Mouse (Mus musculus): ENCODE measurements around the gene Trmo. TPM values are rescaled to one million over a fixed set of nuclear protein-coding genes. Genes with fewer than 3 reads are reported as not detected.

Gene Trmo
- total and polyA plus RNA-seq, 3 experiments, result 3.5 to 4.1 TPM; not detected in 1

- no peaks in the 10 kb centered on the region for H3K36me3 ChIP-seq (ENCODE audit: control insufficient read depth in 1 of 2, insufficient read depth in 2 of 2, low read length in 2 of 2)
- no peaks in the 10 kb centered on the region for H3K79me2 ChIP-seq (ENCODE audit: control insufficient read depth, insufficient read depth, low read length, poor library complexity)
- H3K4me3 ChIP-seq (ENCODE audit: control insufficient read depth in 1 of 2, insufficient read depth in 1 of 2, low read depth in 2 of 2, low read length in 2 of 2), result no peak overlapping the region
- TF ChIP-seq CHD1 (IDR thresholded peaks at IDR 0.05; ENCODE audit: low read depth, low read length) (no peak), CHD2 (IDR thresholded peaks at IDR 0.05; ENCODE audit: low read length) (no peak), CTCF (IDR thresholded peaks at IDR 0.05 in 2 of 3, conservative IDR thresholded peaks at IDR 0.05 in 1 of 3; ENCODE audit: control insufficient read depth in 1 of 3, insufficient read depth in 1 of 3, low read depth in 2 of 3, low read length in 3 of 3, poor library complexity in 1 of 3, severe bottlenecking in 1 of 3) (no peak), ELF1 (IDR thresholded peaks at IDR 0.05; ENCODE audit: low read depth, low read length) (no peak), SMC3 (IDR thresholded peaks at IDR 0.05; ENCODE audit: low read depth, low read length) (no peak), BHLHE40 (IDR thresholded peaks at IDR 0.05; ENCODE audit: borderline replicate concordance, low read depth, low read length) (no peak), ZNF384 (IDR thresholded peaks at IDR 0.05; ENCODE audit: low read depth, low read length) (no peak), MXI1 (IDR thresholded peaks at IDR 0.05; ENCODE audit: low read depth, low read length) (no peak), GABPA (IDR thresholded peaks at IDR 0.05; ENCODE audit: low read depth, low read length) (no peak), TCF12 (IDR thresholded peaks at IDR 0.05; ENCODE audit: low read depth, low read length) (no peak), JUND (IDR thresholded peaks at IDR 0.05; ENCODE audit: low read depth, low read length) (no peak)
- H3K27ac ChIP-seq (ENCODE audit: control insufficient read depth, low read depth, low read length), result no peak overlapping the region
- no peak overlapping the region for H3K9ac ChIP-seq (ENCODE audit: control insufficient read depth, low read depth, low read length, poor library complexity, severe bottlenecking)
- H3K9me3 ChIP-seq (replicated peaks; ENCODE audit: insufficient read depth, low read length), result no peaks in the 10 kb centered on the region
- H3K4me1 ChIP-seq (ENCODE audit: control insufficient read depth in 1 of 2, insufficient read depth in 2 of 2, low read length in 2 of 2), result no peaks in the 10 kb centered on the region
- peaks cover 6 to 10% of the 10 kb centered on the region in 2 experiments for H3K27me3 ChIP-seq (ENCODE audit: control insufficient read depth in 1 of 2, insufficient read depth in 2 of 2, low read length in 2 of 2)
- DNase-seq (ENCODE audit: low read depth, low spot score), result no peak
Measured at GRCm38 (mm10) chr4:46328906-46329305, 60.3 kb downstream of the Trmo start.

Other genes starting within 250 kb of the Trmo start
- 11.4 and 12.7 TPM in 2 replicates for gene Xpa, start 193.1 kb downstream of the Trmo start, total RNA-seq (2012; rRNA removed)
- gene Xpa, start 193.1 kb downstream of the Trmo start, polyA plus RNA-seq (2012; ENCODE audit: insufficient read depth in 1 of 2, insufficient read length in 2 of 2, low read depth in 1 of 2, low replicate concordance in 2 of 2, missing spikeins in 1 of 2), result 10 to 100 TPM in 1 of 2 experiments, not detected in 1; 24.0 TPM
- 0.04 TPM in 1 of 2 replicates, not detected in the other for gene Foxe1, start 45.8 kb downstream of the Trmo start, total RNA-seq (2012; rRNA removed)
- gene Foxe1, start 45.8 kb downstream of the Trmo start, polyA plus RNA-seq (2012; ENCODE audit: insufficient read depth in 1 of 2, insufficient read length in 2 of 2, low read depth in 1 of 2, low replicate concordance in 2 of 2, missing spikeins in 1 of 2), result not detected
- gene Hemgn, start 24.1 kb upstream of the Trmo start, total RNA-seq (2012; rRNA removed), result 7.4 and 11.8 TPM in 2 replicates
- 10 to 100 TPM in 1 of 2 experiments, not detected in 1; 19.9 TPM for gene Hemgn, start 24.1 kb upstream of the Trmo start, polyA plus RNA-seq (2012; ENCODE audit: insufficient read depth in 1 of 2, insufficient read length in 2 of 2, low read depth in 1 of 2, low replicate concordance in 2 of 2, missing spikeins in 1 of 2)
- 41.1 and 53.7 TPM in 2 replicates for gene Anp32b, start 61.5 kb upstream of the Trmo start, total RNA-seq (2012; rRNA removed)
- 100 to 1,000 TPM in 1 of 2 experiments, not detected in 1; 547 TPM for gene Anp32b, start 61.5 kb upstream of the Trmo start, polyA plus RNA-seq (2012; ENCODE audit: insufficient read depth in 1 of 2, insufficient read length in 2 of 2, low read depth in 1 of 2, low replicate concordance in 2 of 2, missing spikeins in 1 of 2)
- gene Nans, start 99.8 kb upstream of the Trmo start, total RNA-seq (2012; rRNA removed), result 124 and 136 TPM in 2 replicates
- gene Nans, start 99.8 kb upstream of the Trmo start, polyA plus RNA-seq (2012; ENCODE audit: insufficient read depth in 1 of 2, insufficient read length in 2 of 2, low read depth in 1 of 2, low replicate concordance in 2 of 2, missing spikeins in 1 of 2), result 100 to 1,000 TPM; 182 to 246 TPM
- gene Trim14, start 146.7 kb upstream of the Trmo start, total RNA-seq (2012; rRNA removed), result 0.82 and 1.1 TPM in 2 replicates
- gene Trim14, start 146.7 kb upstream of the Trmo start, polyA plus RNA-seq (2012; ENCODE audit: insufficient read depth in 1 of 2, insufficient read length in 2 of 2, low read depth in 1 of 2, low replicate concordance in 2 of 2, missing spikeins in 1 of 2), result 1 to 10 TPM in 1 of 2 experiments, not detected in 1; 5.1 TPM
- gene Coro2a, start 212.8 kb upstream of the Trmo start, total RNA-seq (2012; rRNA removed), result 0.35 and 1.2 TPM in 2 replicates
- 1 to 10 TPM in 1 of 2 experiments, not detected in 1; 6.8 TPM for gene Coro2a, start 212.8 kb upstream of the Trmo start, polyA plus RNA-seq (2012; ENCODE audit: insufficient read depth in 1 of 2, insufficient read length in 2 of 2, low read depth in 1 of 2, low replicate concordance in 2 of 2, missing spikeins in 1 of 2)